Mouse (Mus musculus): ENCODE data around the gene Depdc5. TPM values are rescaled to one million over a fixed set of nuclear protein-coding genes. Genes with fewer than 3 reads are reported as not detected.
"Not testable (repeated sequence)": the region's sequence is repeated elsewhere in the genome, so short reads cannot be mapped to it uniquely, and the experiment has no call there.

Gene Depdc5
- polyA plus RNA-seq, 1 experiment from 2014 or later, result 28.3 TPM

DNA sequence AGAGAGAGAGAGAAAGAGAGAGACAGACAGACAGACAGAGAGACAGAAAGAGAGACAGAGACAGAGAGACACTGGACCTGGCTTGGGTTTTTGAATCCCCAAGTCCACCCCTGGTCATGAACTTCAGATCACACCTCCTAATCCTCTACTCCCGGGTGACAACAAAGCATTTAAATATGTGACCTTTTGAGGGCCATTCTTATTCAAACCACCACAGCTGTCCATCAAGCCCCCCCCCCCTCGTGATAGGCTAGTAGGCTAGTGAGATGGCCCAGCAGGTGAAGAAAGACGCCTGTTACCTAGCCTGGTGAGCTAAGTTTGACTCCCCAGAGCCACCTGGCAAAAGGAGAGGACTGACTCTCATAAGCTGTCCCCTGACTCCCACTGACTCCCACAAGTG lies 171.4 kb downstream of the Depdc5 start:
- WGBS, result 48% methylated on average over 3 of the region's 3 CpGs
- H3K27ac ChIP-seq, result no peak overlapping the region
- no peak overlapping the region for H3K9ac ChIP-seq
- H3K4me1 ChIP-seq, result peaks cover 5% of the 10 kb centered on the region; the same call in 1 of the 2 replicates
- H3K36me3 ChIP-seq, result no peaks in the 10 kb centered on the region
- H3K27me3 ChIP-seq, result no peaks in the 10 kb centered on the region
- H3K4me2 ChIP-seq, result no peak overlapping the region
- no peak overlapping the region for H3K4me3 ChIP-seq
- ATAC-seq (ENCODE audit: insufficient number of reproducible peaks, insufficient read depth, low FRiP score, low TSS enrichment, low read depth), result no peak
- no peaks in the 10 kb centered on the region for H3K9me3 ChIP-seq

DNA sequence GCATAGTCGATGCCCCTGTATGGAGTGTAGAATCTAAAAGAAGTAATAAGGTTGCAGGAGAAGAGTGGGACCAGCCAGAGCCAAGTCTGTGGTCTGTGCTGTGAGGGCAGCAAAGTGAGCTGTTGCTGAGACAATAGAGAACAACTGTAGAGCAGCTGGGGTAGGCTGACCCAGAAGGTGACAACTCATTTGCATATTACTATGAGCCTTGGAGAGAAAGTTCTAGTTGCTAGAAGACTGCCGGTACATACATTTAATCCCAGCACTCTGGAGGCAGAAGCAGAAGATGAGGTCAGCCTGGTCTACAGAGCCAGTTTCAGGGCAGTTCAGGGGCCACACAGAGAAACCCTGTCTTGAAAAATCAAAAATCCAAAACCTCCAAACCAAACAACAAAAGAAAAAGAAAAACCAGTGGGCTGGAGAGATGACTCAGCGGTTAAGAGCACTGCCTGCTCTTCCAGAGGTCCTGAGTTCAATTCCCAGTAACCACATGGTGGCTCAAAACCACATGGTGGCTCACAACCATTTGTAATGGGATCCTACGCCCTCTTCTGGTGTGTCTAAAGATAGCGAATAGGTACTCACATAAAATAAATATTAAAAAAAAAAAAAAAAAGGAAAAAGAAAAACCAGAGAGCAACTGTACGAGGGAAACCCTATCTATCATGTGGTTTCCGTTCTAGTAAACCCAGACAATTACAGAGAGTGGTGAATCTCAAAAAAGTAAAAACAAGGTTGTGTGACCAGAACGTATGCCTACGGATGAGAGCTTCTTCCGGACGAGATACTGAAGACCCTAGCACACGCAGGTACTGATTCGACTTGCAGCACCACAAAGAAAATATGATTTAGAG lies 175.4 kb downstream of the Depdc5 start:
- 44% methylated on average over 13 of the region's 13 CpGs for WGBS
- Histone ChIP-seq H3K4me1 (peaks cover 3% of the 10 kb centered on the region; the same call in 1 of the 2 replicates), H3K4me3 (no peak overlapping the region)

DNA sequence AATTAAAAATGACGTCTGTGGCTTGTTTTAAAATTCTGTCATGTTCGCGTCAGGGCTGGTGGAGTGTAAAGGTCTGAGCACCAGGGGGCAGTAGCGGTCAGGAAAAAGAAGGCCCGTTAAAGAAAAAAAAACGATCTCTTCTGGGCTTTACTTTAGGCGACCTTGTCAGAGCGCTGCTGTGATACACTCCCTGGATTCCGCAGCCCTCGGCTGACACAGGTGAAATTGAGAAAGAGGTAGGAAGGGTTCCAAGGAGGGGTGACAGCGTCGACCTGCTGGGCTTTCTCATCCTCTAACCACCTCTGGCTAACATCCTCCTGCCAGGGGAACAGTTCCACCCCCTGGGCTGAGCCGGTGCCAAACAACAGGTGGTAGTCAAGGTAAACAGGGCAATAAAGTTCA lies 176.0 kb downstream of the Depdc5 start:
- Histone ChIP-seq H3K4me3 (peak overlapping the region; percentile 17; the same call in 1 of the 2 replicates), H3K9me3 (no peaks in the 10 kb centered on the region), H3K4me2 (peak overlapping the region; percentile 55), H3K27me3 (no peaks in the 10 kb centered on the region), H3K4me1 (peaks cover 3% of the 10 kb centered on the region; the same call in 1 of the 2 replicates), H3K36me3 (no peaks in the 10 kb centered on the region), H3K9ac (peak overlapping the region; percentile 11; the same call in 1 of the 2 replicates), H3K27ac (no peak overlapping the region)
- WGBS, result 5% methylated on average over 13 of the region's 13 CpGs
- no peak for ATAC-seq (ENCODE audit: insufficient number of reproducible peaks, insufficient read depth, low FRiP score, low TSS enrichment, low read depth)

More for the DNA sequence above, 175.4 kb downstream of the Depdc5 start:
- Histone ChIP-seq H3K4me2 (peak overlapping the region; percentile 55), H3K9me3 (no peaks in the 10 kb centered on the region), H3K27me3 (no peaks in the 10 kb centered on the region), H3K27ac (no peak overlapping the region), H3K36me3 (no peaks in the 10 kb centered on the region), H3K9ac (peak overlapping the region; percentile 11; the same call in 1 of the 2 replicates)
- no peak for ATAC-seq (ENCODE audit: insufficient number of reproducible peaks, insufficient read depth, low FRiP score, low TSS enrichment, low read depth)

DNA sequence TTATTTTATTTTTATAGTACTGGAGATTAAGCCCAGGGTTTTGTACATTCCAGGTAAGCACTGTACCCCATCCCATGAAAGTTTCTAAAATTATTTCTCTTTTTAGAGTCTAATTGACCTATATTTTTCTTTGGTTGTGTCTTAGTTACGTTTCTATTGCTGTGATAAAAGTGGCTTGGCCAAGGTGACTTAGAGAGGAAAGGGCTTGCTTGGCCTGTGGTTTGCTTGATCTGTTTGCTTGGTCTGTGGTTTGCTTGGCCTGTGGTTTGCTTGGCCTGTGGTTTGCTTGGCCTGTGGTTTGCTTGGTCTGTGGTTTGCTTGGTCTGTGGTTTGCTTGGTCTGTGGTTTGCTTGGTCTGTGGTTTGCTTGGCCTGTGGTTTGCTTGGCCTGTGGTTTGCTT lies 177.2 kb downstream of the Depdc5 start:
- ATAC-seq (ENCODE audit: insufficient number of reproducible peaks, insufficient read depth, low FRiP score, low TSS enrichment, low read depth); H3K4me3 ChIP-seq; H3K4me1 ChIP-seq; H3K27me3 ChIP-seq; H3K9me3 ChIP-seq; H3K9ac ChIP-seq; H3K36me3 ChIP-seq; H3K27ac ChIP-seq; H3K4me2 ChIP-seq: not testable (repeated sequence)
- WGBS, result 60% methylated on average over 1 of the region's 1 CpGs

DNA sequence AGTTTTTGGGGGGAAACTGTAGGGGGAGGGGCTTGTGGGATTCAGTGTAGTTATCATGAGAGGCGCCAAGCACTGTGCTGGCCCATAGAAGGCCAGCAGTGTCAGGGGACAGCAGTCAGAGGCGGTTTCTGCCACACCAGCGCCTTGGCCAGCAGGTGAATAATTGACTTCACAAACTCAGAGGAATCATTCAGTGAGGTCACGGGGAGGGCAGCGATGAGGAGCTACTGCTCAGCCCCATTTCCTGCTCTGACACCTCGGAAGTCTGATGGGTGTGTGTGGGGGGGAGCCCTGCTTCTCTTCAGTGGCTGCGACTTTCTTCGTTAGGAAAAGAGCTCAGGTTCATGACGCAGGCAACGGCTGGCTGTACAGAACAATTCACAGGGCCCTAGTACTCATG lies 179.9 kb downstream of the Depdc5 start:
- WGBS, result 76% methylated on average over 10 of the region's 10 CpGs
- no peak overlapping the region for H3K27ac ChIP-seq
- H3K4me3 ChIP-seq, result no peak overlapping the region
- H3K4me2 ChIP-seq, result no peak overlapping the region
- H3K27me3 ChIP-seq, result no peaks in the 10 kb centered on the region
- no peak overlapping the region for H3K9ac ChIP-seq
- no peaks in the 10 kb centered on the region for H3K36me3 ChIP-seq
- H3K4me1 ChIP-seq, result peaks cover 3% of the 10 kb centered on the region; the same call in 1 of the 2 replicates
- ATAC-seq (ENCODE audit: insufficient number of reproducible peaks, insufficient read depth, low FRiP score, low TSS enrichment, low read depth), result no peak
- no peaks in the 10 kb centered on the region for H3K9me3 ChIP-seq

Other genes with a start within 250 kb of the Depdc5 start
- gene Pisd, start 78.1 kb upstream of the Depdc5 start, polyA plus RNA-seq (2015; fragmentation: Nextera tagmentation; extraction: Ambion mirVana), result 51.2 and 56.4 TPM in 2 replicates
- not detected in 2 replicates for gene Gm20671, start 36.6 kb upstream of the Depdc5 start, polyA plus RNA-seq (2015; fragmentation: Nextera tagmentation; extraction: Ambion mirVana)
- 12.4 and 13.8 TPM in 2 replicates for gene Prr14l, start 9.4 kb upstream of the Depdc5 start, polyA plus RNA-seq (2015; fragmentation: Nextera tagmentation; extraction: Ambion mirVana)
- gene Ywhah, start 155.1 kb downstream of the Depdc5 start, polyA plus RNA-seq (2015; fragmentation: Nextera tagmentation; extraction: Ambion mirVana), result 384 and 394 TPM in 2 replicates
- 0.13 and 1.5 TPM in 2 replicates for gene Slc5a1, start 240.5 kb downstream of the Depdc5 start, polyA plus RNA-seq (2015; fragmentation: Nextera tagmentation; extraction: Ambion mirVana)